Mouse (Mus musculus) testis, adult 2 months (tissue): ENCODE results near the gene Abcg8.

ENCODE experiments used
- CTCF ChIP-seq: fragments of 200-500 bp; IDR thresholded peaks from 2 replicates; pipeline ENCODE4 v1.5.1; 2012; ENCODE audit warnings: low read depth, mild to moderate bottlenecking, inconsistent platforms, low read length, moderate library complexity; ENCODE audit not compliant: control insufficient read depth, insufficient read depth, insufficient replicate concordance
- POLR2A ChIP-seq: fragments of 200-500 bp; IDR thresholded peaks from 2 replicates; pipeline ENCODE4 v1.6.1; 2012; ENCODE audit warnings: low read depth, mild to moderate bottlenecking, inconsistent platforms, low read length, moderate library complexity; ENCODE audit not compliant: control insufficient read depth

DNA sequence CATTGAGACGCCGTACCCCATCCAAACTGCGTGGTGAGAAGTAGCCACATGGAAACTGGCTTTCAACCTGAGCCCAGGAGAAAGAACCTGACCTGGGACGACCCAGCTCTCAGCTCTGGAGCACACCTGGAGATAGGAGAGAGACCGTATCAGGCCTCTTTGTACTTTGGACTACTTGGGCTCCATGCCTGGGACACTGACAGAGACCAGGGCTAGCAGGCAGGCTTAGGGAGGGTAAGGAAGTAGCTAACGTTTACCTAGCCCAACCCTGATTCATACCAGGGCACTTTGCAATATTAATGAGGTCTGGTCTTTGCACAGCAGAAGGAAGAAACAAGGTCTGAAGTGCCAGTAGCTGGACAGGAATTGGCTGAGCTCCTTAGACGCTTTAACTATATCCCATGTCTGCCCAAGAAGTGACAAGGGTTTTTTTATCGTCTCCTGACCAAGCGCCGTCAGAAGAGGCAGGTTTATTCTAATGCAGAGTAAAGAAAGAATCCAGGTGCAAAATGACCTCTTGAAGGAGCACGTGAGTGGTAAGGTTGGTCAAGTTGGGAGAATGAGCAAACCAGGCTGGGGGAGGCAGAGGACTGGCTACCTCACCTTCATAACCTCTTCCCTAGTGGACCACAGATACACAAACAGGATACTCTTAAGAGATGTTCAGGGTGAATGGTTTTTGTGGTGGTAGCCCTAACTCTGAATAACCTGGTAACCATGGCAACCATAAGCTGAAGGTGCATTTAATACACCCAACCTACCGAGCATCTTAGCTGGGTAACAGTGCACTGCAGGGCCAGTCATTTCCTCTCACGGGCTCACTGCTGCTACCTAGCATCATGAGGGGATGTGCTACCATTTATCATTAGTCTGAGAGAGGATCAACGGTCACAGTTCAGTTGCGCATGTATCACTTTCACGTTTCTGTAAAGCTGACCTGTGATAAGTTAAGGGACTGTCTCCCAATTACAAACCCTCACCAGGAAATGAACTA, 3.4 kb upstream of the Abcg8 start:
- TF ChIP-seq CTCF (no peak), POLR2A (no peak)
